Mouse (Mus musculus): ENCODE results near the gene Aktip. TPM values are rescaled to one million over a fixed set of nuclear protein-coding genes. Genes with fewer than 3 reads are reported as not detected.

The Aktip gene
- polyA plus RNA-seq (2014; fragmentation: Illumina TruSeq; extraction: RNeasy Lipid Tissue Mini Kit (QIAGEN cat#74804); ENCODE audit: low read depth, low replicate concordance) = 228 TPM

DNA sequence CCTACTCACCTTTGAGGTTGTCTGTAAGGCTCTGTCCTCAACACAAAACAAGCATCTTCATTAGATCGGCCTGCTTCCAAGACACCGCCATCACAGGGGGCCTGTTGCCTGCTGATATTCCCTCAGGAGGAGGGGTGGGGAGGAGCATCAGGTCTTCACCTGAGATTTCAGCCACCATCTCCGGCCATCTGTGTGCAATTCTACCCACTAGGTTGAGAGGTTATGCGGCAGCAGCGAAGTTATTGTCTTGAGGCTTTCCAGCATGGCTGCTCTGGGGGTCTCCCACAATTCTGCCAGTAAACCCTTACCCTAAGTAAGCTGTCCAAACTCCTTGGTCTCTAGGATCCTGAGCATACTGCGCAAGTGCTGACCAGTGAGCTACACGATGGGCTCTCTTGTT lies at the start of gene Aktip:
Gene Aktip, minus strand, starts transcription at position 101 of the 400 bp plus-strand sequence.

DNA sequence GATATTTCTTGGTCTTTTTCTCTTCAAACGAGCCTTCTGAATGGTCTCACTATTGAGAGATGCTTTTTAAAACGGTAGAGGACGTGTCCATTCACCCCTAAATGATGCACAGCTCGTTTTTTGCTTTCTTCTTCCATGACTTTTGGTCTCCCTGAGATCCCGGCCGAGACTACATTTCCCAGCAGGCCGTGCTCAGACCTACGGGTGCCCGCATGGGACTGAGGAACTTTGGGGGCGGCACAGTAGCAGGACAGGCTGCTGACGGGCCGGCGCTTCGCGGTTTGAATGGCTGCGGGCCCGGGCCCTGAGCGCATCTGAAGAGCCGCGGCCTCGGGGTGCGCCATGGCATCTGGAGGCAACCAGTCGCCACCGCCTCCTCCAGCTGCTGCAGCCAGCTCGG lies 129.9 kb downstream of the Aktip start, which contains the start of gene Rbl2:
Gene Rbl2, plus strand, starts transcription at position 224 of the 400 bp plus-strand sequence.

Other genes starting within 250 kb of the Aktip start
- 70.9 TPM for gene Rbl2, start 129.9 kb downstream of the Aktip start, polyA plus RNA-seq (2014; fragmentation: Illumina TruSeq; extraction: RNeasy Lipid Tissue Mini Kit (QIAGEN cat#74804); ENCODE audit: low read depth, low replicate concordance)
- 10.8 TPM for gene Rpgrip1l, start 113.3 kb upstream of the Aktip start, polyA plus RNA-seq (2014; fragmentation: Illumina TruSeq; extraction: RNeasy Lipid Tissue Mini Kit (QIAGEN cat#74804); ENCODE audit: low read depth, low replicate concordance)
- gene Fto, start 113.5 kb upstream of the Aktip start, polyA plus RNA-seq (2014; fragmentation: Illumina TruSeq; extraction: RNeasy Lipid Tissue Mini Kit (QIAGEN cat#74804); ENCODE audit: low read depth, low replicate concordance) = 29.3 TPM

All from kidney, adult 10 weeks (tissue).